Mouse (Mus musculus): ENCODE data around the gene Pkdcc. TPM values are rescaled to one million over a fixed set of nuclear protein-coding genes. Genes with fewer than 3 reads are reported as not detected.

Pkdcc gene
- polyA plus RNA-seq, 1 experiment = not detected

GRCm38 (mm10) chr17:83245460-83245859, 30.4 kb downstream of the Pkdcc start:
- Histone ChIP-seq H3K4me3 (replicated peaks; ENCODE audit: control insufficient read depth, low read depth, low read length) (no peak overlapping the region), H3K4me1 (ENCODE audit: control insufficient read depth, insufficient read depth, low read length) (no peaks in the 10 kb centered on the region), H3K27ac (ENCODE audit: control insufficient read depth, insufficient read depth, low read depth, low read length, poor library complexity) (no peak overlapping the region)
- TF ChIP-seq CTCF (IDR thresholded peaks at IDR 0.05; ENCODE audit: control insufficient read depth, insufficient read depth, low read length) (no peak), POLR2A (IDR thresholded peaks at IDR 0.05; ENCODE audit: borderline replicate concordance, control insufficient read depth, low read depth, low read length) (no peak)
- 57% methylated on average over 3 of the region's 3 CpGs for WGBS

GRCm38 (mm10) chr17:83246090-83246489, 31.0 kb downstream of the Pkdcc start:
- H3K4me1 ChIP-seq (ENCODE audit: control insufficient read depth, insufficient read depth, low read length) = no peaks in the 10 kb centered on the region
- TF ChIP-seq CTCF (IDR thresholded peaks at IDR 0.05; ENCODE audit: control insufficient read depth, insufficient read depth, low read length) (no peak), POLR2A (IDR thresholded peaks at IDR 0.05; ENCODE audit: borderline replicate concordance, control insufficient read depth, low read depth, low read length) (no peak)
- H3K27ac ChIP-seq (ENCODE audit: control insufficient read depth, insufficient read depth, low read depth, low read length, poor library complexity) = no peak overlapping the region
- no peak overlapping the region for H3K4me3 ChIP-seq (replicated peaks; ENCODE audit: control insufficient read depth, low read depth, low read length)
- 6% methylated on average over 7 of the region's 7 CpGs for WGBS

- no peak overlapping the region for H3K4me3 ChIP-seq (replicated peaks; ENCODE audit: control insufficient read depth, low read depth, low read length)
- H3K4me1 ChIP-seq (ENCODE audit: control insufficient read depth, insufficient read depth, low read length) = no peaks in the 10 kb centered on the region
- WGBS = 54% methylated on average over 4 of the region's 4 CpGs
- TF ChIP-seq POLR2A (IDR thresholded peaks at IDR 0.05; ENCODE audit: borderline replicate concordance, control insufficient read depth, low read depth, low read length) (no peak), CTCF (IDR thresholded peaks at IDR 0.05; ENCODE audit: control insufficient read depth, insufficient read depth, low read length) (no peak)
- H3K27ac ChIP-seq (ENCODE audit: control insufficient read depth, insufficient read depth, low read depth, low read length, poor library complexity) = no peak overlapping the region
Measured at GRCm38 (mm10) chr17:83247176-83247575, 32.1 kb downstream of the Pkdcc start.

- no peak overlapping the region for H3K4me3 ChIP-seq (replicated peaks; ENCODE audit: control insufficient read depth, low read depth, low read length)
- no peak overlapping the region for H3K27ac ChIP-seq (ENCODE audit: control insufficient read depth, insufficient read depth, low read depth, low read length, poor library complexity)
- no peaks in the 10 kb centered on the region for H3K4me1 ChIP-seq (ENCODE audit: control insufficient read depth, insufficient read depth, low read length)
- 68% methylated on average over 2 of the region's 2 CpGs for WGBS
- TF ChIP-seq POLR2A (IDR thresholded peaks at IDR 0.05; ENCODE audit: borderline replicate concordance, control insufficient read depth, low read depth, low read length) (no peak), CTCF (IDR thresholded peaks at IDR 0.05; ENCODE audit: control insufficient read depth, insufficient read depth, low read length) (no peak)
Measured at GRCm38 (mm10) chr17:83248467-83248866, 33.4 kb downstream of the Pkdcc start.

GRCm38 (mm10) chr17:83250903-83251526, 35.9 kb downstream of the Pkdcc start:
- WGBS = 87% methylated on average over 18 of the region's 18 CpGs
- no peak overlapping the region for H3K27ac ChIP-seq (ENCODE audit: control insufficient read depth, insufficient read depth, low read depth, low read length, poor library complexity)
- H3K4me1 ChIP-seq (ENCODE audit: control insufficient read depth, insufficient read depth, low read length) = no peaks in the 10 kb centered on the region; the same call in 1 of the 2 replicates
- TF ChIP-seq POLR2A (IDR thresholded peaks at IDR 0.05; ENCODE audit: borderline replicate concordance, control insufficient read depth, low read depth, low read length) (no peak), CTCF (IDR thresholded peaks at IDR 0.05; ENCODE audit: control insufficient read depth, insufficient read depth, low read length) (no peak)
- no peak overlapping the region for H3K4me3 ChIP-seq (replicated peaks; ENCODE audit: control insufficient read depth, low read depth, low read length)

DNA sequence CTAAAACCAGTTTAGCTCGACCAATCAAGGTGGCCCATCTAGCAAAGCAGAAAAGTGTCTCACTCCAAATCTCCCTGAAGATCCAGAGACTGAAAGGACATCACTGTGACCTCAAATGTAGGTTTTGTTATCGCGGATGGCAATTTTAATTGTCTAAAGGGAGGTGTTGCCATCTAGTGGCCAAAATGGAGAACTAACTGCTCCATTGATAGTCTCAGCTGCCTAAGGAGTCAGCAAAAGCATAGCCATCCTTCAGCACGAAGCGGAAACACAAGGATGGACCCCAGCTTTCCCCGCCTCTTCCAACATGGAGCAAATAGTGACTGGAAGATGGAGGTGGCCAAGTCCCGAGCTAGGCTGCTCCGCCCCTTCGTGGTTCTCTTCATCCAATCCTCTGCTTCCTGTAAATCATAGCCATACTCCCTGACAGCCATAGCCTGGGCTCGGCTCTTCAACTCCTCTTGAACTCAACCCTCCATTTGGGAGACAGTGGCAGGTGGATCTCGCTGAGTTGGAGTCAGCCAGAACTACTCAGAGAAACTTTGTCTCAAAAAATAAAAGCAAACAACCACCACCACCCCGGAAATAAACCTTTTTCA, 38.1 kb downstream of the Pkdcc start:
- no peaks in the 10 kb centered on the region; the same call in 1 of the 2 replicates for H3K4me1 ChIP-seq (ENCODE audit: control insufficient read depth, insufficient read depth, low read length)
- WGBS = 25% methylated on average over 12 of the region's 12 CpGs
- TF ChIP-seq CTCF (IDR thresholded peaks at IDR 0.05; ENCODE audit: control insufficient read depth, insufficient read depth, low read length) (peak; percentile 27; the same call in 1 of the 2 replicates), POLR2A (IDR thresholded peaks at IDR 0.05; ENCODE audit: borderline replicate concordance, control insufficient read depth, low read depth, low read length) (no peak)
- no peak overlapping the region for H3K27ac ChIP-seq (ENCODE audit: control insufficient read depth, insufficient read depth, low read depth, low read length, poor library complexity)
- H3K4me3 ChIP-seq (replicated peaks; ENCODE audit: control insufficient read depth, low read depth, low read length) = no peak overlapping the region

GRCm38 (mm10) chr17:83267202-83268128, 52.4 kb downstream of the Pkdcc start:
- peak overlapping the region; percentile 62 for H3K4me3 ChIP-seq (replicated peaks; ENCODE audit: control insufficient read depth, low read depth, low read length)
- WGBS = 17% methylated on average over 23 of the region's 23 CpGs
- TF ChIP-seq POLR2A (IDR thresholded peaks at IDR 0.05; ENCODE audit: borderline replicate concordance, control insufficient read depth, low read depth, low read length) (no peak), CTCF (IDR thresholded peaks at IDR 0.05; ENCODE audit: control insufficient read depth, insufficient read depth, low read length) (0 out of 2 replicates have a peak, but pooled peaks have one; percentile 5)
- peak overlapping the region; percentile 40; the same call in 1 of the 2 replicates for H3K27ac ChIP-seq (ENCODE audit: control insufficient read depth, insufficient read depth, low read depth, low read length, poor library complexity)
- peaks cover 5% of the 10 kb centered on the region for H3K4me1 ChIP-seq (ENCODE audit: control insufficient read depth, insufficient read depth, low read length)

GRCm38 (mm10) chr17:83271509-83271908, 56.4 kb downstream of the Pkdcc start:
- peak; percentile 65 for TF ChIP-seq CTCF (IDR thresholded peaks at IDR 0.05; ENCODE audit: control insufficient read depth, insufficient read depth, low read length)
- TF ChIP-seq POLR2A (IDR thresholded peaks at IDR 0.05; ENCODE audit: borderline replicate concordance, control insufficient read depth, low read depth, low read length) = no peak
- H3K4me1 ChIP-seq (ENCODE audit: control insufficient read depth, insufficient read depth, low read length) = peaks cover 11% of the 10 kb centered on the region
- WGBS = under 1% methylated on average over 3 of the region's 3 CpGs
- H3K4me3 ChIP-seq (replicated peaks; ENCODE audit: control insufficient read depth, low read depth, low read length) = no peak overlapping the region
- H3K27ac ChIP-seq (ENCODE audit: control insufficient read depth, insufficient read depth, low read depth, low read length, poor library complexity) = no peak overlapping the region

Data from bone marrow, adult 2 months (tissue).